Mouse (Mus musculus): ENCODE measurements at regions not wholly inside any gene's neighbourhood (a gene's known extent, or its start where the extent isn't known, plus 50 kb on each side); places are given as distances from the start of the nearest gene placed in this dataset.

DNA sequence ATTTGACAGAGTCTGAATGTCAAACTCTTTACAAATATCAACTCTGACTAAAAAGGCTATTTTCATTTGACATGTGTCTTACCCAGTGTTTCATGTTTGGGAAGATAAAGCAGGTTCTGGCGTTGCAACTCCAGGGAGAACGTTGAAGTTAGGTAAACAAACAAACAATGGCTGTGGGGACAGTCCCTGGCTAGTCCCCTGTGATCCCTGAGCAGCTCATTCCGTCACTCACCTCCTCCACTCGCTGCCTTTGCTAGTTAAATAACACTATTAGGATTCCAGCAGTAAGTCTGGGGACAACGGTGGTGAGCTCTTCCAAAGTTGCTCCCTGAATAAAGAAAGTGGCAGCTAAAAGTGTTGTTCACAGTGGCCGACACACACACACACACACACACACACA is 227.8 kb upstream of the Prox1 start:
- no peak for DNase-seq

DNA sequence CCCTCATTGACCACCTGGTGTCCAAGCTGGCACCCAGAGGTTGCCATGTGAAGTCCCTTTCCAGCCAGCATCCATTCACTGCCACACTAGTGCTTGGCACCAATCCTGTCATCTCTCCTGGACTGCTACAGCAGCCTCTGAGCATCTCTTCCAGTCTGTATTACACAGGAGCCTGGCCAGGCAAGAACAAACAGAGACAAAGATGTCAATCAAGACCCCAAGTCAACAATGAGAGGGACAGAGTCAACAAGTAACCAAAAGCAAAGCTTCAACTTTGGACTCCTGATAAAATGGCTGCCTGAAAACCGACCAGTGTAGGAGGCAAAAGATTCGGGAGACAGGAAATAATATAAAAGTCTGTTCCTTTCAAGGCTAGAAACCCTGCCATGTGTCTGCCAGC is 227.3 kb upstream of the Prox1 start:
- no peak for DNase-seq

DNA sequence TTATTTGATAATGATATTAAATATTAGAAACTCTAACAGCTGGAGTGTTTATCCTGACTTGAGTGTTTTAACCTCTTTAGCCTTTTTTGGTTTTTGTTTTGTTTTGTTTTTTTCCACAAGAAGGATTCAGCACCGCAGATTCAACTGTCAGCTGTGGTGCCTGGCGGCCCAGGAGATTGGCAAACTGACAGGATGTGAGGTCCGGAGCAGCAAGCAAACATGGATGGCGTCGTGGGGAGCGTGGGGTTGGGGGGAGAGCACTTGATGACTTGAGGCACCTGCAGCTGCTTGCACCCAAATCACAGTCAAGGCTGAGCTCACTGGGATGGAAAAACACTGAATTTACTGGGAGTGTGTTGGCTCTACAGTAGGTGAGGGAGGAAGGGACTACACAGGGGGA is 222.5 kb upstream of the Prox1 start:
- no peak for DNase-seq

DNA sequence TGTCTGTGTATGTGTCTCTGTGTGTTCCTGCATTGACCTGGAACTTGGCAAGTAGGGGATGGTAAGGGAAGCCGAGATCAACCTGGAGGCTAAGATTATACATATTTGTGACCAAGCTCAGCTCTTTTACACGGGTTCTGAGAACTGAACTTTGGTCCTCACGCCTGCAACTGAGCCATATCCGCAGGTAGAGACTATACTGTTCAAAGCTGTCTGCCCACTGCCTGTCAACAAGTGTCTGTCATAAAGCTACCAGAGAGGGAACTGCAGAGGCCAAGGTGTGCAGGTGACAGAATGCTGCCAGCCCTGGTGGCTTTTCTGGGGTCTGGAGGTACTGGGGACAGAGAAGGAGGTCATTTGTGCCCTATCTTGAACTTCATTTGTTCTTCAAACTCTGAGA is 218.3 kb upstream of the Prox1 start:
- DNase-seq, result no peak

- DNase-seq, result no peak
These were observed 214.0 kb upstream of the Prox1 start for GRCm38 (mm10) chr1:190384555-190384954.

DNA sequence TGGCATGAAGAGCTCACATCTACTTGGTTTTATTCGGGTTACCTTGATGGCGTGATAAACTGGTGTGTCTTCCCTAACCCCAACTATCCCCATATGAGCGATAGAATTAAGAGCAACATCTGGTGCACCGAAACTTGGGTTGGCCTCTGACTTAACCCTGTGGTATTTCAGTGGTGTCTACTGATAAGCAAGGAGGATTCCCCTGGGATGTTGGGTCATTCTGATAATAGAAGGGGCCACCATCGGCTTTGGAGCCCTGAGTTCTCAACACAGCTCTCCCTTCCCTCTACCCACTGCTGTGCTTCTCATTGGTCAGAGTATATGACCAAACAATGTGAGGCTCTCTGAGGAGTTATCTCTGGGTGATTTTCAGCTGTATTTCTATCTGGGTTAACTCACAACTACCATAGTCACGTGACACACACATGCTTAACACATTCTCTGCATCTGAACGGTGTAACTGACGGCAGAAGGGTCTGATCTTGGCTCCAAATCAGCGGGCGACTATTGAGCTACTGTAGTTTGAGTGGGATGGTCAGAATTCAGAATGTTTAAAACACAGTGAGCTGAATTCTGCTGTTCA is 212.8 kb upstream of the Prox1 start:
- DNase-seq, result no peak

- DNase-seq, result no peak
These were observed 209.6 kb upstream of the Prox1 start for GRCm38 (mm10) chr1:190380151-190380550.

- no peak for DNase-seq
These were observed 204.8 kb upstream of the Prox1 start for GRCm38 (mm10) chr1:190375160-190375880.

DNA sequence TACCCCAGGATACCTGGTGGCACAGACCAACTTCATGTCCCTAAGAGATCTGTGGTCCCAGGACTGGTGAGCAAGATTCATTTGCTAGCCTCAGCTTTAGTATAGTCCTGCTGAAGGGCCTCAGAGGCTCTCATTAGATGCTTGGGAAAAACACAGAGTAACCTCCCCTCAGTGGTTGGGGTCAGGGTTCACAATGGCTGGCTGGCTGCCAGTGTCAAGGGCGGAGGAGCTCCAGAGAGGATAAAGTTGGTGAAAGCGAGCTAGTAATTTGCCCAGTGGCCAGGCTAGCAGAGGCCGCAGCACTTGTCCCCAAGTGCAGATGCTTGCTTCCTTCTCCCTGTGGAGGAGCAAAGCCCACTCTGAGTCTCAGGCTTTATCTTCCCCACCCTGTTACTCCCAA is 203.8 kb upstream of the Prox1 start:
- no peak for DNase-seq

DNA sequence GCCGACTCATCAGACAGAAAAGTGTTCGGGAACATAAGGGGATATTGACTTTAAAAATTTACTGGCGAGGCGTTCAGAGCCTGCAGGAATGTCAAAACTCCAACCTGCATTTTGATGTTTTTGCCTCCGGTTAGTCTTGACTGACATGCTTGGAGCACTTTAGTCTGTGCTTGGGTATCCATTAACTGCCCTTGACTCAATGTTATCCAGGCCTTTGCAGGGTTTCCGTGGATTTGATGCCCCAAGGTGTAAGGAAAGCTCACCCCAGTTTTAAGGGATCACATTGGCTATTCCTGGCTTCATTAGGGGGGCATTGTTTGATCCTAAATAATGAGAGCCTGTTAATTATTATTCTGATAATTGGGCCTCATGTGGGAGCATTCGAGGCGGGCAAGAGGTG is 196.1 kb upstream of the Prox1 start:
- DNase-seq, result no peak

DNA sequence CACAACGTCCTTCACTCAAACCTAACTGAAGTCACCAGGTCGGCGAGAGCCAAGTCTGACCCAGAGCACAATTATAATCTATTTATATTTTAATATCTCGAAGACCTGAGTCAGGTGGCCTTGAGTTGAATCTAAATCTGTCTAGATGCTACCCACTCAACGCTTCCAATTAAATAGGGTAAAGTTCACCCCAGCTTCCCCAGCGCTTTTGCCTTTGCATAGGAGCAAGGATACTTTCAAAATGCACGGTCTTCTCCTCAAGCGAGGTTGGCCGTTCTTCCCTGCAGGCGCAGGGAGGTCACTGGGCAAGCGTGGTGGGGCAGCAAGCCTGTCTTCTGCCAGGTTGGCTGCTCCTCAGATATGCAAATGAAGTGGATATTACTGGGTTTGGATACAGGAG is 194.6 kb upstream of the Prox1 start:
- DNase-seq, result no peak

- DNase-seq, result no peak
These were observed 190.1 kb upstream of the Prox1 start for GRCm38 (mm10) chr1:190360661-190361060.

- DNase-seq, result no peak
These were observed 187.3 kb upstream of the Prox1 start for GRCm38 (mm10) chr1:190357779-190358178.

- DNase-seq, result no peak
These were observed 177.1 kb upstream of the Prox1 start for GRCm38 (mm10) chr1:190347610-190348009.

DNA sequence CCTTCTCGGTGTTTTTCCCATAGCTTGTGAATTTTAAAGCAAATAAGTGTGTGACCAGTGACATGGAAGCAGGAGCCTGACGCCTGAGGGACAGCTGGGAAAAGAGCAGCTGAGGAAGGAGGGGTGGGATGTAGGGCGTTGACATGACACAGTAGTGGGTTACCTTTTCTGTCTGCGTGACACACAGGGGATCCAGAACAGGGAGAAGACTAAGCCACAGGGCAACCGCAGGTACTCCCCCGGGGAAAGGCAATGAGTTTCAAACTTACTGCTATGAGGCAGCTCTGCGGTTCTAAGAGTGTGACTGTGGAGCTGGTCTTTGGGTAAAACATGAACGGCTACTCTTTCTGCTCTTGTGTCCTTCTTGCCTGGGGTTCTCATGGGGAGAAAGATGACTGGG is 170.2 kb upstream of the Prox1 start:
- DNase-seq, result no peak

DNA sequence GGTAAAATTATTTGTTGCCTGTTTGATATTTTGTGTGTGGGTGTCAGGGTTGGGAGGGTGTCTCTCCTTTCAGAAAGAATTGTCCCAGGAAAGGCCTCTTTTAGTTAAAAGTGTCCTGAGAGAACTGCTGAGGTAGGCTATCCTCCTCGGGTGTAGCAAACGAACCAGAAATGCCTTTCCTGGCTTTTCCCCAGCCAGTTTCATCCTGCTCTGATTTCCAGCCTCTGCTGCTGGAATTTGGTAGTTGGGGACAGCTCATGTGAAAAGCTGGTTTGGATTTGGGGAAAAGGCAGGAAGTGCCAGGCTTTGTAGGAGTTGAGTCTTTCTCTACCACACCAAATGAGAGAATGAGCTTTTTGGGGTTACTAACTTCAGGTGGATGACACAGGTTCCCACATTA is 164.0 kb upstream of the Prox1 start:
- no peak for DNase-seq

DNA sequence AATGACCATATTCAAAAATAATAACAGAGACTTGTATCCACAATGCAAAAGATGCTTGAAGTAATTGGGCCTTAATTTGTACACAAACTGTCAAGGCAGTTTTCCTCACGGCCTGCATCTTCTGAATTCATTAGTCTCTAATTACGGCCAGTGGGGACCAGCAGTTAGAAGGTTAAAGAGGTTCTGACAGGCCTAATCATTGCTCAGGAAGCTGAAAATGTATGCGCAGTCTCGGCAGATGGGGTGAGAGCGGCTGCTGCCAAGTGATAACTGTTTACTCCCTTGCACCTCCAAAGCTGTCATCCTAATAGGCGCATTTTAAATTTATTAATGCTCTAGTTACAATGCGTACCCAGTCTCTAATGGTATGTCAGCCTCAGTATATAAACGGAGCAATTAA is 163.5 kb upstream of the Prox1 start:
- no peak for DNase-seq

- no peak for DNase-seq
These were observed 161.5 kb upstream of the Prox1 start for GRCm38 (mm10) chr1:190332001-190332400.

GRCm38 (mm10) chr1:190324562-190324961 is 154.0 kb upstream of the Prox1 start:
- DNase-seq, result no peak

- no peak for DNase-seq
These were observed 153.2 kb upstream of the Prox1 start for GRCm38 (mm10) chr1:190323671-190324070.

DNA sequence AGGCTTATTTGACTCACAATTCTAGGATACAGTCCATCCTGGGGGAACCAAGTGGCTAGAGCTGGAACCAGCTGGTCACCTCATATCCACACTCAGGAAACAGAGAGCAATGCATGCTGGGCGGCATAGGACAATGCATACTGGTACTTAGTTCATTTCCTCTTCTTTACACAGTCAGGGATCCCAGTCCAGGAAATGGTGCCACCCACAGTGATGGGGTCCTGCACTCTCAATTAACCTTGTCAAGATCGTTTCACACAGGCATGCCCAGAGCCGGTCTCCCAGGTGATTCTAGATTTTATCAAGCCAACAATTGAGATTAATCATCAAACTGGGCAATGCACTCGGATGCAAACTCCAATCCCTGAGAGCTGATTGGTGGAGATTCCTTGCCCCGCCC is 145.7 kb upstream of the Prox1 start:
- no peak for DNase-seq

DNA sequence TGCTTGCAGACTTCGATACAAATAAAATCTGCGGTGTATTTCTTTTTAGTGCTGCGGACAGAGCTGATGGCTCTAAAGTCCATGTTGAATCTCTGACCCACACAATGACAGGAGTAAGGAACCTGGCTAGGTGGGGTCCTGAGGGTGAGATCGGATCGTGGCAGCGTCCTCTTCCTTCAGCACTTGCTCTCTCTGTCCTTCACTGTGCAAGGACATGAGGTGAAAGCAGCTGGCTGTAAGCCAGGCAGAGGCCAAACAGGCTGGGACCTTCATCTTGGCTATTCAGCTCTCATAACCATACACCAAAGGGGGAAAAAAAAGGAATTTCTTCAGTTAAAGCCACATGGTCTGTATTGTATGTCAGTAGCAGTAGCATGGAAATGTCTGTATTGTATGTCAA is 139.3 kb upstream of the Prox1 start:
- peak; percentile 58 for DNase-seq

DNA sequence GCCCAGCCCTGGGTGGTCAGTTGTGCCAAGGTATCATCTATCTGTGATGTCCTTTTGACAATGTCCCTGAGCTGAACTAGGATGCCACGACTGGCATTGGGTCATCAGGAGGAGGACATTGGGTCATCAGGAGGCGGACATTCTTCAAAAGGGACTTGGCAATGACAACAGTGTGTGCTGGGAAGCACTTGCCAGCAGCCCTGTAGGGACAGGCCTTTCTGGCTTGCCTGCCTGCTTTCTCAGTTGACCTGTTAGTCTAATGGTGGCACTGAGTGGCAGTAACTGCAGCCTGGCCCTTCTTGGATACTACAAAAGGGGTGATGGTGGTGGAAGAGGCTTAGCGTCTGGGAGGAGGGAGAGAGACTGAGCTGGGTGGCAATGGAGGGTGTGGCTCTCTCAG is 137.2 kb upstream of the Prox1 start:
- no peak for DNase-seq

GRCm38 (mm10) chr1:190297666-190298327 is 127.3 kb upstream of the Prox1 start:
- DNase-seq, result no peak
